Mouse (Mus musculus): ENCODE measurements at regions not wholly inside any gene's neighbourhood (a gene's known extent, or its start where the extent isn't known, plus 50 kb on each side); places are given as distances from the start of the nearest gene placed in this dataset.

- Histone ChIP-seq H3K36me3 (no peaks in the 10 kb centered on the region), H3K4me3 (replicated peaks) (no peak overlapping the region), H3K4me2 (peak overlapping the region; percentile 39), H3K27ac (peak overlapping the region; percentile 66), H3K9ac (replicated peaks) (peak overlapping the region; percentile 38; the same call in 1 of the 2 replicates), H3K27me3 (peaks cover 25% of the 10 kb centered on the region), H3K4me1 (replicated peaks) (peaks cover 17% of the 10 kb centered on the region), H3K9me3 (no peaks in the 10 kb centered on the region)
- WGBS: 12% methylated on average over 16 of the region's 16 CpGs
- peak; percentile 65; the same call in 1 of the 2 replicates for ATAC-seq (ENCODE audit: insufficient number of reproducible peaks, insufficient read depth, low FRiP score, low TSS enrichment, low read depth)
Observed at GRCm38 (mm10) chr13:48717036-48717435, 54.2 kb downstream of the Barx1 start.

- H3K9me3 ChIP-seq: 0 out of 2 replicates have a peak, but pooled peaks cover under 1% of the 10 kb centered on the region
- no peaks in the 10 kb centered on the region for H3K36me3 ChIP-seq
- no peak overlapping the region for H3K4me3 ChIP-seq (replicated peaks)
- H3K9ac ChIP-seq (replicated peaks): no peak overlapping the region
- peak overlapping the region; percentile 39 for H3K4me2 ChIP-seq
- H3K27me3 ChIP-seq: peaks cover 23% of the 10 kb centered on the region
- peak overlapping the region; percentile 66 for H3K27ac ChIP-seq
- no peak for ATAC-seq (ENCODE audit: insufficient number of reproducible peaks, insufficient read depth, low FRiP score, low TSS enrichment, low read depth)
- 53% methylated on average over 10 of the region's 10 CpGs for WGBS
- peaks cover 17% of the 10 kb centered on the region for H3K4me1 ChIP-seq (replicated peaks)
Observed at GRCm38 (mm10) chr13:48717451-48717850, 54.7 kb downstream of the Barx1 start.

GRCm38 (mm10) chr13:48723676-48724075, 60.9 kb downstream of the Barx1 start:
- H3K9me3 ChIP-seq: 0 out of 2 replicates have a peak, but pooled peaks cover 7% of the 10 kb centered on the region
- H3K4me2 ChIP-seq: no peak overlapping the region
- ATAC-seq (ENCODE audit: insufficient number of reproducible peaks, insufficient read depth, low FRiP score, low TSS enrichment, low read depth): no peak
- no peak overlapping the region for H3K27ac ChIP-seq
- H3K27me3 ChIP-seq: peaks cover 53% of the 10 kb centered on the region
- no peak overlapping the region for H3K9ac ChIP-seq (replicated peaks)
- WGBS: 57% methylated on average over 8 of the region's 8 CpGs
- no peak overlapping the region for H3K4me3 ChIP-seq (replicated peaks)
- no peaks in the 10 kb centered on the region for H3K4me1 ChIP-seq (replicated peaks)
- H3K36me3 ChIP-seq: no peaks in the 10 kb centered on the region

DNA sequence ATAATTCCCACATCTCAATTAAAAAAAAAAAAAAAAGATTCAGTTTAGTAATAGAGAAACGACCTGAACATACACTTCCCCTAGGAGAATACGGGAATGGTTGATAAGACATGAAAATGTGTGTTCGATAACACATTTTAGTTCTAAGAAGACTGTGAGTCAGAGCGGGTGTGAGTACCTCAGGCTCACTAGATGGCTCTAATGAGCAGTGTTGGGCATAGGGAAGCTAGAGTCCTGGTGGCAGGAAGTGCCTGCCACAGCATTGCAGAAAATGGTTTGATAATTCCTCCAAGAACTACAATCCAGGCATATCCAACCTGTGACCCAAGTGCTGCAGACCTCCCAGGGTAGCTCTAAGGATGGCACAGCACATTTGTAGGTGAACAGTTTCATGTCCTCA, 63.6 kb downstream of the Barx1 start:
- Histone ChIP-seq H3K27ac (no peak overlapping the region), H3K36me3 (no peaks in the 10 kb centered on the region), H3K27me3 (peaks cover 80% of the 10 kb centered on the region), H3K4me2 (no peak overlapping the region), H3K4me3 (replicated peaks) (no peak overlapping the region), H3K9me3 (0 out of 2 replicates have a peak, but pooled peaks cover 7% of the 10 kb centered on the region), H3K4me1 (replicated peaks) (peaks cover 12% of the 10 kb centered on the region), H3K9ac (replicated peaks) (no peak overlapping the region)
- 47% methylated on average over 4 of the region's 4 CpGs for WGBS
- no peak for ATAC-seq (ENCODE audit: insufficient number of reproducible peaks, insufficient read depth, low FRiP score, low TSS enrichment, low read depth)

GRCm38 (mm10) chr13:48731046-48731996, 68.5 kb downstream of the Barx1 start:
- Histone ChIP-seq H3K27ac (no peak overlapping the region), H3K27me3 (peaks cover 95% of the 10 kb centered on the region), H3K4me2 (peak overlapping the region; percentile 60), H3K4me1 (replicated peaks) (peaks cover 42% of the 10 kb centered on the region), H3K9me3 (no peaks in the 10 kb centered on the region), H3K9ac (replicated peaks) (0 out of 2 replicates have a peak overlapping the region, but pooled peaks have one; percentile 34), H3K4me3 (replicated peaks) (peak overlapping the region; percentile 34), H3K36me3 (no peaks in the 10 kb centered on the region)
- ATAC-seq (ENCODE audit: insufficient number of reproducible peaks, insufficient read depth, low FRiP score, low TSS enrichment, low read depth): peak; percentile 22; the same call in 1 of the 2 replicates
- WGBS: 1% methylated on average over 44 of the region's 51 CpGs

DNA sequence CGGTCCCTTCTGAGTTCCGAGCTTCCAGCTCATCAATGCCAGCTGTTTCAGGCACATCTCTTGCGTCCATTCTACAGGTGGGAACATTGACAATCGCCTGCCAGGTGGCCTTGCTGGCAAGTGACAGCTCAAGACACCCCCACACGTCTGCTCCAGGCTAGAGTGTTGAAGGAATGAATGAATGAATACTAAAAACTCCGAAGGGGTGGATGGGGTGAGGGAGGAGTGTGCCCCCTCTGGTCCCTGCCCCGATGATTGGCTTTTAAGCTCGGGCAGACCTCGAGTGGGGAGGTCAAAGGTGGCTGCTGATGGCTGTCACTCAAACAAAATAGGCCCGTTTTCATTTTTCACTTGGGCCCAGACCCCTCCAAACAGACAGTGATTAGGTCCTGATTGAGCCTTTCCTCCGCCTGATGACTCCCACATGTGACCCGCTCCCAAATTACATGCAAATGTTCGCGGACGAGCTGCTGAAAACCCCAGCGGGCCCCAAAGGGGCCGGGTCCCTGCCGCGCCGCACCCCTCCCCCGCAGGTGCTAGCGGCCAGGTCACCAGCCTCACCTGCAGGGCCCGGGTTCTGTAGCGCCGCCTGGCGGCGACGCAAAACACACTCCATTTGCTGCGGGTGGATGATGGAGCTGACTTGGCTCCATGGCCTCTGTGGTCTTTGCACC, 69.5 kb downstream of the Barx1 start:
- Histone ChIP-seq H3K4me1 (replicated peaks) (peaks cover 42% of the 10 kb centered on the region), H3K9ac (replicated peaks) (no peak overlapping the region), H3K27ac (no peak overlapping the region), H3K4me3 (replicated peaks) (peak overlapping the region; percentile 17), H3K36me3 (no peaks in the 10 kb centered on the region), H3K9me3 (no peaks in the 10 kb centered on the region), H3K4me2 (peak overlapping the region; percentile 60), H3K27me3 (peaks cover 96% of the 10 kb centered on the region)
- WGBS: 3% methylated on average over 29 of the region's 29 CpGs
- no peak for ATAC-seq (ENCODE audit: insufficient number of reproducible peaks, insufficient read depth, low FRiP score, low TSS enrichment, low read depth)

DNA sequence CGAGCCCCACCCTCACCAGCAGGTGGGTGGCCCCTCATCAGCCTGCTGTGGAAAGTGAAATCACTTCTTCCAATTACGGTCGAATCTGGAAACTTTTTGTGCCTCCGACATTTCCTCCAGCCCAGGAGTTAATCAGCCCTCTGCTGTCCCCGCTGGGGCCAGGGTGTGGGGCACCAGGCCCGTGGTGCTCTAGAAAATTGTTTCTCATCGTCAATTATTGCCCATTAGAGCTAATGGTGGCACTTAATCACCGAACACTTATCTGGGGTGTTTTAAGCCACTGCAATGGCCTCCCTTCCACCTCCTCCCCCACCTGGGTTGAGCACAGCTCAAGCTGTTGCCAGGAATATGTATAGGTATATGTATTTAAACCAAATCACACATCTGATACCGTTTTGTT, 72.2 kb downstream of the Barx1 start:
- H3K36me3 ChIP-seq: no peaks in the 10 kb centered on the region
- ATAC-seq (ENCODE audit: insufficient number of reproducible peaks, insufficient read depth, low FRiP score, low TSS enrichment, low read depth): no peak
- no peaks in the 10 kb centered on the region for H3K9me3 ChIP-seq
- H3K27me3 ChIP-seq: peaks cover 95% of the 10 kb centered on the region
- no peak overlapping the region for H3K4me3 ChIP-seq (replicated peaks)
- WGBS: 19% methylated on average over 9 of the region's 9 CpGs
- H3K9ac ChIP-seq (replicated peaks): no peak overlapping the region
- no peak overlapping the region for H3K27ac ChIP-seq
- peaks cover 36% of the 10 kb centered on the region for H3K4me1 ChIP-seq (replicated peaks)
- H3K4me2 ChIP-seq: no peak overlapping the region

DNA sequence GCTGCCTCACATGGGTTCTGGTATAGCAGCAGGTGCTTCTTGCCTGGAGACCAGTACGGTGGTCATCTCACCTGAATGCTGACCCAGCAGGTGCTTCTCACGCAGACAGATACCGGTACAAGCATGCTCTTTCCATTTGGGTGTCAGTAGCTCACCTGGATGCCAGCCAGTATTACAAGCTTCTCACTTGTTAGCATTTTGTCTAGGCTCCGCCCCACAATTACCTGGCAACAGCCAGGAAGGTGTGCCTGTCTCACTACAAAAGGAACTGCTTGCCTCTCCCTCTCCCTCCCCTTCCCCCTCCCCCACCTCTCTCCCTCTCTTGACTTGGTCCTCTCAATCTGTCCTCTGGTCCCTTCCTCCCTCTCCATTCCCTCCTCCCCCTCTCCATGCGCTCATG, 82.8 kb downstream of the Barx1 start:
- Histone ChIP-seq H3K36me3 (no peaks in the 10 kb centered on the region), H3K27ac (no peak overlapping the region), H3K4me3 (replicated peaks) (no peak overlapping the region), H3K4me2 (no peak overlapping the region), H3K9ac (replicated peaks) (no peak overlapping the region), H3K4me1 (replicated peaks) (peaks cover 10% of the 10 kb centered on the region), H3K9me3 (no peaks in the 10 kb centered on the region), H3K27me3 (peaks cover 62% of the 10 kb centered on the region)
- ATAC-seq (ENCODE audit: insufficient number of reproducible peaks, insufficient read depth, low FRiP score, low TSS enrichment, low read depth): no peak
- 46% methylated on average over 5 of the region's 5 CpGs for WGBS

- peaks cover 10% of the 10 kb centered on the region for H3K4me1 ChIP-seq (replicated peaks)
- no peak overlapping the region for H3K9ac ChIP-seq (replicated peaks)
- no peaks in the 10 kb centered on the region for H3K9me3 ChIP-seq
- H3K36me3 ChIP-seq: no peaks in the 10 kb centered on the region
- no peak for ATAC-seq (ENCODE audit: insufficient number of reproducible peaks, insufficient read depth, low FRiP score, low TSS enrichment, low read depth)
- H3K4me3 ChIP-seq (replicated peaks): no peak overlapping the region
- no peak overlapping the region for H3K27ac ChIP-seq
- H3K4me2 ChIP-seq: peak overlapping the region; percentile 4; the same call in 1 of the 2 replicates
- 3% methylated on average over 7 of the region's 7 CpGs for WGBS
- peaks cover 59% of the 10 kb centered on the region for H3K27me3 ChIP-seq
Observed at GRCm38 (mm10) chr13:48746301-48746700, 83.5 kb downstream of the Barx1 start.

Measured in limb, embryonic 12.5 days (tissue).